Mouse (Mus musculus): ENCODE data around the gene Ppm1h.
"Not testable (repeated sequence)": the region's sequence is repeated elsewhere in the genome, so short reads cannot be mapped to it uniquely, and the experiment has no call there.

DNA sequence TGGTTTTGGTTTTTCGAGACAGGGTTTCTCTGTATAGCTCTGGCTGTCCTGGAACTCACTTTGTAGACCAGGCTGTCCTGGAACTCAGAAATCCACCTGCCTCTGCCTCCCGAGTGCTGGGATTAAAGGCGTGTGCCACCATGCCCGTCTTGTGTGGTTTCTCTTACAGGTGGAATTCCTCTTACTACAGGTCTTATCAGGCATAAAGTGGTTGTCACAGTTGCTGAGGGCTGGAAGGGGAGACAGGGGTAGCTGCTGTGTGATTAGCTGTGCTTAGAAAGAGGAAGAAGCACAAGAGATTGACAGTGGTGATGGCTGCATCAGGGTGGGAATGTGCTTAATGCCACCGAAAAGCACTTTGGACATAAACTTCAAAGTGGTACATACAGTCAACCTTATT, 246.0 kb downstream of the Ppm1h start:
- not testable (repeated sequence) for TF ChIP-seq MYC (IDR thresholded peaks at IDR 0.05; ENCODE audit: low read depth, low read length); POLR2AphosphoS2 (IDR thresholded peaks at IDR 0.05; ENCODE audit: low read depth, low read length); CTCF (conservative IDR thresholded peaks at IDR 0.05 in 1 of 2, IDR thresholded peaks at IDR 0.05 in 1 of 2; ENCODE audit: low read depth in 2 of 2, low read length in 2 of 2); E2F4 (IDR thresholded peaks at IDR 0.05; ENCODE audit: insufficient replicate concordance, low read depth, low read length); POLR2A (IDR thresholded peaks at IDR 0.05; ENCODE audit: low read depth, low read length)
